Mouse (Mus musculus): ENCODE data around the gene Tex16.

The Tex16 gene

DNA sequence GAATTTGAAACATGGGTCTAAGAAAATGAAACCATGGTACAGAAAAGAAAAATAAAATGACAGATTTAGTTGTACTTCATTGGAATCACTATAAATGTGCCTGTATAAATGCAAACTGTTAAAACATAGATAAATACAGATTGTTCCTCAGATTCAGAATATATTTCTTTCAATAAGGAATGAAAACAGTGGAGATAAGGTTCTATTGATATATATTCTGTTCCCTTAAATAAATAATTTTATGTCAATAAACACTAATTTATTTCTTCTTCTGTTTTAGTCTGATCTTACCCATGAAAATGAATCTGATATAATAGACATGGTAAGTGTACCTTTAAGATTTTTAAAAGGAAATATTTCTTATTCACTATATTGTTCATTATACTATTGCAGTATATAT, at the start of gene Tex16:
TSS of gene Tex16 (plus strand) at position 301 of the 400 bp plus-strand sequence.
- in situ Hi-C loops (cut with MboI; ENCODE audit: unreplicated experiment in 2 of 2), result no loop called here

GRCm38 (mm10) chrX:111999661-112000060, 11.1 kb upstream of the Tex16 start:
- in situ Hi-C loops (cut with MboI; ENCODE audit: unreplicated experiment in 2 of 2), result no loop called here
